Mouse (Mus musculus) midbrain, postnatal 0 days (tissue): ENCODE results near the gene D130043K22Rik. TPM values are rescaled to one million over a fixed set of nuclear protein-coding genes. Genes with fewer than 3 reads are reported as not detected.
A peak's percentile ranks its signal among the peaks of the same experiment; 100 is the strongest.
"Not testable (repeated sequence)": the region's sequence is repeated elsewhere in the genome, so short reads cannot be mapped to it uniquely, and the experiment has no call there.

Experiments used
- ATAC-seq: fragments of 200-750 bp; cut with Nextera tagmentation; 2 replicates; pipeline ENCODE4 v1.8.0; 2017; ENCODE audit warnings: moderate number of reproducible peaks, mild to moderate bottlenecking, moderate TSS enrichment, moderate library complexity; ENCODE audit not compliant: low FRiP score
- DNase-seq: peaks from one replicate; pipeline ENCODE4 v3.0.0-alpha.2; 2015; ENCODE audit warnings: low spot score
- H3K27ac ChIP-seq: fragments of 300-500 bp; sonication (generic); 2 replicates; pipeline ENCODE4 v1.5.1; 2014; ENCODE audit warnings: low read depth, mild to moderate bottlenecking, low read length, mixed read lengths
- H3K27me3 ChIP-seq: fragments of 300-500 bp; sonication (generic); 2 replicates; pipeline ENCODE4 v1.6.1; 2014; ENCODE audit warnings: low read length, control low read depth, mixed read lengths; ENCODE audit not compliant: insufficient read depth
- H3K36me3 ChIP-seq: fragments of 300-500 bp; sonication (generic); 2 replicates; pipeline ENCODE4 v1.6.1; 2014; ENCODE audit warnings: low read length, control low read depth, mixed read lengths; ENCODE audit not compliant: insufficient read depth
- H3K4me1 ChIP-seq: fragments of 300-500 bp; sonication (generic); 2 replicates; pipeline ENCODE4 v1.6.1; 2014; ENCODE audit warnings: mild to moderate bottlenecking, control low read depth, antibody characterized with exemption, low read length, mixed read lengths; ENCODE audit not compliant: insufficient read depth
- H3K4me2 ChIP-seq: fragments of 300-500 bp; sonication (generic); 2 replicates; pipeline ENCODE4 v1.6.1; 2014; ENCODE audit warnings: low read depth, mild to moderate bottlenecking, low read length, mixed read lengths; ENCODE audit not compliant: poor library complexity, severe bottlenecking
- H3K4me3 ChIP-seq: fragments of 300-500 bp; sonication (generic); 2 replicates; pipeline ENCODE4 v1.5.1; 2014; ENCODE audit warnings: low read depth, mild to moderate bottlenecking, low read length, moderate library complexity
- H3K9ac ChIP-seq: fragments of 300-500 bp; sonication (generic); replicated peaks from 2 replicates; pipeline ENCODE4 v1.6.1; 2014; ENCODE audit warnings: mild to moderate bottlenecking, low read length, moderate library complexity, mixed read lengths; ENCODE audit not compliant: poor library complexity, severe bottlenecking
- H3K9me3 ChIP-seq: fragments of 300-500 bp; sonication (generic); 2 replicates; pipeline ENCODE4 v1.6.1; 2016; ENCODE audit warnings: low read length, control low read depth
- CTCF ChIP-seq: IDR thresholded peaks from 2 replicates; pipeline ENCODE4 v1.5.1; 2016; ENCODE audit warnings: antibody characterized with exemption, mild to moderate bottlenecking
- WGBS: fragments of 180-500 bp; shearing (Covaris S2); extraction: QIAGEN DNeasy Blood & Tissue Kit; methylation state at CpG from one replicate; pipeline ENCODE4 v1.1.7; 2014; 5-methylcytosine and 5-hydroxymethylcytosine counted together
- polyA plus RNA-seq: library from polyadenylated mRNA; unstranded; fragments of >200 nt; fragmentation: Nextera tagmentation; extraction: Ambion mirVana; gene quantifications from 2 replicates; pipeline ENCODE4 v1.2.1, GENCODE M21; 2015
- total RNA-seq: library from RNA; depleted of rRNA; stranded (reverse); fragments of >200 nt; gene quantifications from 2 replicates; pipeline ENCODE4 v1.2.3, GENCODE M21; 2014

D130043K22Rik gene
- total and polyA plus RNA-seq, 2 experiments from 2014 or later = 9.4 to 13.8 TPM

GRCm38 (mm10) chr13:24830756-24831352 is 14.1 kb upstream of the D130043K22Rik start:
- H3K9me3 ChIP-seq = no peaks in the 10 kb centered on the region

DNA sequence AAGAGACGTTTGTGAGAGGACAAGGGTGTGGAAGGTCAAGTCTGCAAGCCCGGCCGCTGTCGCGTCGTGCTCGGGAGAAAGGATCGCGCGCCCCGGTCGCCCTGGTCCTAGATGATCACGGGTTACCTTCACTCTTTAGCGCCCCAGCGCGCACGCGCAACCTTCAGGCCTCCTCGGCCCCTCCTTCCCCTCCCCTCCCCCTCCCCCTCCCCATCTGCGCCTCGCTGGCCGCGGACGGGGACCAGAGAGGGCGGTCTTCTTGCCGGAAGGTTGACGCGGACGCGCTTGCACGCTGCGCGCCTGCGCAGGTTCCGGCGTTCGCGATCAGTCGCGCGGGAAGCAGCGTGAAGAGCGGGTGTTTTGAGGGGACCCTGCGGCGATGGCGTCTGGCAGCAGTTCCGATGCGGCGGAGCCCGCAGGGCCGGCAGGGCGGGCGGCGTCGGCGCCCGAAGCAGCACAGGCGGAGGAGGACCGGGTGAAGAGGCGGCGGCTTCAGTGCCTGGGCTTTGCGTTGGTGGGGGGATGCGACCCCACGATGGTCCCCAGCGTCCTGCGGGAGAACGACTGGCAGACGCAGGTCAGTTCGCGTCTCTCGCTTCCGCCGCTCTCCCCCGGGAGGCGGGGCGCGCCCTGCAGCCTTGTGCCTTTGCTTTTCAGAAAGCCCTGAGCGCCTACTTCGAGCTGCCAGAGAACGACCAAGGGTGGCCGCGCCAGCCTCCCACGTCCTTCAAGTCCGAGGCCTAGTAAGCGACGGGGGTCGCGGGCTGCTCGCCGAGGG is 13.4 kb upstream of the D130043K22Rik start, which contains the start of the genes Acot13 and Tdp2:
Gene Acot13, minus strand, starts transcription at position 188 of the 778 bp plus-strand sequence.
Gene Tdp2, plus strand, starts transcription at position 327 of the 778 bp plus-strand sequence.
- ATAC-seq = peak; percentile 96
- WGBS = under 1% methylated on average over 78 of the region's 90 CpGs
- peak; percentile 33 for TF ChIP-seq CTCF

More at GRCm38 (mm10) chr13:24830756-24831352, 14.1 kb upstream of the D130043K22Rik start:
- no peak for ATAC-seq
- H3K36me3 ChIP-seq = no peaks in the 10 kb centered on the region
- H3K9ac ChIP-seq = peak overlapping the region; percentile 54
- no peak overlapping the region for H3K27ac ChIP-seq
- no peaks in the 10 kb centered on the region for H3K27me3 ChIP-seq
- TF ChIP-seq CTCF = no peak
- peaks cover 7% of the 10 kb centered on the region; the same call in 1 of the 2 replicates for H3K4me1 ChIP-seq
- WGBS = 2% methylated on average over 20 of the region's 20 CpGs
- peak overlapping the region; percentile 62 for H3K4me2 ChIP-seq
- peak overlapping the region; percentile 72 for H3K4me3 ChIP-seq
- DNase-seq = no peak

DNA sequence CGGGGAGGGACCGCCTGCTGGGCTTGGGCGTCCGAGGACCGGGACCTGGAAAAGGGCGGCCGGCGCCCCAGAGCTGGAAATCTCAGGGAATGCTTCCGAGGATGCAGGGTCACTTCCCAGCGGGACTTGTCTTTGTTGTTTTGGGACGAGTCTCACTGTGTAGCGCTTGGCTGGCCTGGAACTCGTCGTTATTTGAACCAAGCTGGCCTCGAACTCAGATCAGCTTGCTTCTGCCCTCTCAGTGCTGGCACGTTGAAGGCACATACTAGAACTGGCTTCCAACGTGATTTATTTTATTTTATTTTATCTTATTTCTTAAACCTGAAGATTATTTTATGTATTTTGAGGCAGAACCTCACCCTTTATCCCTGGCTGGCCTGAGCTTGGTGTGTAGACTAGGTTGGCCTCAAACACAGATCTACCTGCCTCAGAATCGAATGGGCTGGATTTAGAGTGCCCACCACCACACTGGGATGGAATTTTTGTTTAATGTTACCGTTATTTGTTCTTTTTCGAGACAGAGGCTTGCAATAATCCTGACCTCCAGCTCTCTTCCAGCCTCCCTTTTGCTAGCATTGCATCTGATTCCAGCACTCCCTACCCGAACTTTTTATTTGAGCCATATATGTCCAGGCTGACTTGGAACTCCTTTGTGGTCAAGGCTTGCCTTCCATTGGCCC is 12.7 kb upstream of the D130043K22Rik start:
- Histone ChIP-seq H3K27me3 (no peaks in the 10 kb centered on the region), H3K36me3 (no peaks in the 10 kb centered on the region), H3K9me3 (no peaks in the 10 kb centered on the region), H3K27ac (peak overlapping the region; percentile 71), H3K4me3 (peak overlapping the region; percentile 72), H3K4me2 (peak overlapping the region; percentile 86), H3K9ac (peak overlapping the region; percentile 71), H3K4me1 (peaks cover 7% of the 10 kb centered on the region; the same call in 1 of the 2 replicates)
- ATAC-seq (0 out of 2 replicates have a peak, but pooled peaks have one; percentile 5), DNase-seq (no peak)
- WGBS = 4% methylated on average over 21 of the region's 21 CpGs
- TF ChIP-seq CTCF = no peak

More for the DNA sequence above, 13.4 kb upstream of the D130043K22Rik start, which contains the start of the genes Acot13 and Tdp2:
- H3K9me3 ChIP-seq = no peaks in the 10 kb centered on the region
- H3K27me3 ChIP-seq = no peaks in the 10 kb centered on the region
- peak within 1 kb of the TSS; percentile 71 for H3K9ac ChIP-seq
- H3K36me3 ChIP-seq = no peaks in the 10 kb centered on the region
- peaks cover 7% of the 10 kb centered on the region; the same call in 1 of the 2 replicates for H3K4me1 ChIP-seq
- H3K4me3 ChIP-seq = peak within 1 kb of the TSS; percentile 72
- H3K4me2 ChIP-seq = peak within 1 kb of the TSS; percentile 86
- peak within 1 kb of the TSS; percentile 71 for H3K27ac ChIP-seq
- peak; percentile 97 for DNase-seq

- Histone ChIP-seq H3K27ac (no peak overlapping the region), H3K27me3 (no peaks in the 10 kb centered on the region), H3K4me2 (peak overlapping the region; percentile 86), H3K4me1 (peaks cover 7% of the 10 kb centered on the region; the same call in 1 of the 2 replicates), H3K36me3 (no peaks in the 10 kb centered on the region), H3K9me3 (no peaks in the 10 kb centered on the region), H3K4me3 (peak overlapping the region; percentile 72), H3K9ac (peak overlapping the region; percentile 71)
- TF ChIP-seq CTCF = no peak
- no peak for DNase-seq
- 61% methylated on average over 2 of the region's 2 CpGs for WGBS
- no peak for ATAC-seq
These were observed 12.2 kb upstream of the D130043K22Rik start for GRCm38 (mm10) chr13:24832811-24833155.

DNA sequence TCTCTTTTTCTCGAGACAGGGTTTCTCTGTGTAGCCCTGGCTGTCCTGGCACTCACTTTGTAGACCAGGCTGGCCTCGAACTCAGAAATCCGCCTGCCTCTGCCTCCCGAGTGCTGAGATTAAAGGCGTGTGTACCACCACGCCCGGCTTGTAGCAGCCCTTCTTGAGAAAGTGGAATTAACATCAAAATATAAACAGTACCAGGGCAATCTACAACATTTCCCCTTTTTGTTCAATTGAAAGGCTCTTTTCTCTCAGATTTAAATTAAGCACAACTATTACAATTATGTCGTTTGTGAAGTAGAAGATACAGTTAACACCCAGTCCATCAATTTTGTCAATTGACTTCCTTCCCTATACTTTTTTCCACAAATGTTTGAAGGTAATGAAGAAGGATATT is 7.2 kb upstream of the D130043K22Rik start:
- WGBS = 94% methylated on average over 8 of the region's 8 CpGs
- not testable (repeated sequence) for DNase-seq, H3K9ac ChIP-seq, H3K4me1 ChIP-seq, H3K36me3 ChIP-seq, H3K9me3 ChIP-seq, H3K27me3 ChIP-seq, H3K4me2 ChIP-seq, H3K27ac ChIP-seq, H3K4me3 ChIP-seq, ATAC-seq
